Mouse (Mus musculus): ENCODE measurements at regions not wholly inside any gene's neighbourhood (a gene's known extent, or its start where the extent isn't known, plus 50 kb on each side); places are given as distances from the start of the nearest gene placed in this dataset.
A peak's percentile ranks its signal among the peaks of the same experiment; 100 is the strongest.

GRCm38 (mm10) chr15:61241741-61242140 is 318.9 kb upstream of the A1bg start:
- no peak for DNase-seq

GRCm38 (mm10) chr15:61240344-61240743 is 317.5 kb upstream of the A1bg start:
- no peak for DNase-seq

GRCm38 (mm10) chr15:61239414-61239813 is 316.6 kb upstream of the A1bg start:
- DNase-seq: no peak

- no peak for DNase-seq
Measured at GRCm38 (mm10) chr15:61238996-61239395, 316.2 kb upstream of the A1bg start.

GRCm38 (mm10) chr15:61229579-61229978 is 306.8 kb upstream of the A1bg start:
- DNase-seq: no peak

GRCm38 (mm10) chr15:61222923-61223322 is 300.1 kb upstream of the A1bg start:
- no peak for DNase-seq

- no peak for DNase-seq
Measured at GRCm38 (mm10) chr15:61210161-61210560, 287.3 kb upstream of the A1bg start.

- DNase-seq: no peak
Measured at GRCm38 (mm10) chr15:61189981-61190380, 267.2 kb upstream of the A1bg start.

GRCm38 (mm10) chr15:61189481-61189880 is 266.7 kb upstream of the A1bg start:
- no peak for DNase-seq

- no peak for DNase-seq
Measured at GRCm38 (mm10) chr15:61184597-61184963, 261.8 kb upstream of the A1bg start.

- DNase-seq: no peak
Measured at GRCm38 (mm10) chr15:61183751-61184596, 261.2 kb upstream of the A1bg start.

- DNase-seq: no peak
Measured at GRCm38 (mm10) chr15:61183291-61183690, 260.5 kb upstream of the A1bg start.

GRCm38 (mm10) chr15:61168842-61169416 is 246.1 kb upstream of the A1bg start:
- no peak for DNase-seq

GRCm38 (mm10) chr15:61165050-61165449 is 242.2 kb upstream of the A1bg start:
- DNase-seq: no peak

- peak; percentile 36 for DNase-seq
Measured at GRCm38 (mm10) chr15:61161397-61161796, 238.6 kb upstream of the A1bg start.

GRCm38 (mm10) chr15:61160666-61161065 is 237.9 kb upstream of the A1bg start:
- no peak for DNase-seq

GRCm38 (mm10) chr15:61159552-61159951 is 236.7 kb upstream of the A1bg start:
- no peak for DNase-seq

GRCm38 (mm10) chr15:61158041-61158545 is 235.3 kb upstream of the A1bg start:
- peak; percentile 17 for DNase-seq

GRCm38 (mm10) chr15:61157543-61157942 is 234.7 kb upstream of the A1bg start:
- peak; percentile 68 for DNase-seq

- DNase-seq: no peak
Measured at GRCm38 (mm10) chr15:61155530-61155929, 232.7 kb upstream of the A1bg start.

- DNase-seq: no peak
Measured at GRCm38 (mm10) chr15:61154166-61154565, 231.4 kb upstream of the A1bg start.

GRCm38 (mm10) chr15:61142851-61143250 is 220.0 kb upstream of the A1bg start:
- no peak for DNase-seq

- DNase-seq: no peak
Measured at GRCm38 (mm10) chr15:61139151-61139550, 216.3 kb upstream of the A1bg start.

- DNase-seq: no peak
Measured at GRCm38 (mm10) chr15:61136781-61137180, 214.0 kb upstream of the A1bg start.
